Mouse (Mus musculus): ENCODE data around the gene Hspb9. TPM values are rescaled to one million over a fixed set of nuclear protein-coding genes. Genes with fewer than 3 reads are reported as not detected.
A peak's percentile ranks its signal among the peaks of the same experiment; 100 is the strongest.

Gene Hspb9
- total and polyA plus RNA-seq, 3 experiments, result 0.73 to 2.1 TPM; not detected in 1

DNA sequence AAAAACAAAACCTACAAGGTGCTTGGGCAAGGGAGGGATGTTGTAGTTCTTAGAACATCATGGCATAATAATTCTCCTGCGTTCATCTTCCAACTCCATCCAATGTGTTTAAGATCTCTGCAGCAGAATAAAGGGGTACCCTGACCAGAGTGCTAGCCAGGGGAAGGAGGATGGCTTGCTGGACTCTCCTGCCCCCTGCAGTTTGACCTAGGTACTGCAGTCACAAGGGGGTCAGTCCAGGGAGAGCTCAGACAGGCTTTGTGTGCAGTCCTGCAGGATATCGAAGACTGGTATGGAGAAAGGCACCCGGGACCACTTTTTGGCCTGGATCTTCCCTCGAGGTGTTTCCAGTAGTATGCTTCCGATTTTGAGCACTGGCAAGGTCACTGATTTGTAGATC lies 18.7 kb upstream of the Hspb9 start:
- H3K27ac ChIP-seq (ENCODE audit: control insufficient read depth, low read depth, low read length), result no peak overlapping the region
- no peaks in the 10 kb centered on the region for H3K9me3 ChIP-seq (replicated peaks; ENCODE audit: insufficient read depth, low read length)
- H3K4me3 ChIP-seq (ENCODE audit: control insufficient read depth in 1 of 2, insufficient read depth in 1 of 2, low read depth in 2 of 2, low read length in 2 of 2), result no peak overlapping the region
- no peaks in the 10 kb centered on the region for H3K36me3 ChIP-seq (ENCODE audit: control insufficient read depth in 1 of 2, insufficient read depth in 2 of 2, low read length in 2 of 2)
- no peak for TF ChIP-seq USF2 (IDR thresholded peaks at IDR 0.05; ENCODE audit: borderline replicate concordance in 1 of 2, insufficient read depth in 1 of 2, low read depth in 1 of 2, low read length in 2 of 2)
- TF ChIP-seq ELF1 (IDR thresholded peaks at IDR 0.05; ENCODE audit: low read depth, low read length), result no peak
- TF ChIP-seq GABPA (IDR thresholded peaks at IDR 0.05; ENCODE audit: low read depth, low read length), result no peak
- peak; percentile 96 for TF ChIP-seq ZC3H11A (IDR thresholded peaks at IDR 0.05; ENCODE audit: low read depth, low read length)
- no peak for TF ChIP-seq MXI1 (IDR thresholded peaks at IDR 0.05; ENCODE audit: low read depth, low read length)
- no peak for TF ChIP-seq POLR2AphosphoS5 (IDR thresholded peaks at IDR 0.05; ENCODE audit: borderline replicate concordance, low read depth, low read length)
- TF ChIP-seq MYC (IDR thresholded peaks at IDR 0.05; ENCODE audit: low read depth, low read length), result no peak
- peak; percentile 99 for TF ChIP-seq SMC3 (IDR thresholded peaks at IDR 0.05; ENCODE audit: low read depth, low read length)
- TF ChIP-seq RAD21 (IDR thresholded peaks at IDR 0.05; ENCODE audit: low read depth, low read length), result peak; percentile 97
- TF ChIP-seq CTCF (IDR thresholded peaks at IDR 0.05 in 2 of 3, conservative IDR thresholded peaks at IDR 0.05 in 1 of 3; ENCODE audit: control insufficient read depth in 1 of 3, insufficient read depth in 1 of 3, low read depth in 2 of 3, low read length in 3 of 3, poor library complexity in 1 of 3, severe bottlenecking in 1 of 3), result peak; percentile 98
- peaks cover 2 to 8% of the 10 kb centered on the region in 2 experiments; a peak in 2 of 4 replicates for H3K4me1 ChIP-seq (ENCODE audit: control insufficient read depth in 1 of 2, insufficient read depth in 2 of 2, low read length in 2 of 2)
- no peaks in the 10 kb centered on the region for H3K79me2 ChIP-seq (ENCODE audit: control insufficient read depth, insufficient read depth, low read length, poor library complexity)
- peak; percentile 80 for DNase-seq (ENCODE audit: low read depth, low spot score)
- no peaks in the 10 kb centered on the region for H3K27me3 ChIP-seq (ENCODE audit: control insufficient read depth in 1 of 2, insufficient read depth in 2 of 2, low read length in 2 of 2)
- no peak overlapping the region for H3K9ac ChIP-seq (ENCODE audit: control insufficient read depth, low read depth, low read length, poor library complexity, severe bottlenecking)

DNA sequence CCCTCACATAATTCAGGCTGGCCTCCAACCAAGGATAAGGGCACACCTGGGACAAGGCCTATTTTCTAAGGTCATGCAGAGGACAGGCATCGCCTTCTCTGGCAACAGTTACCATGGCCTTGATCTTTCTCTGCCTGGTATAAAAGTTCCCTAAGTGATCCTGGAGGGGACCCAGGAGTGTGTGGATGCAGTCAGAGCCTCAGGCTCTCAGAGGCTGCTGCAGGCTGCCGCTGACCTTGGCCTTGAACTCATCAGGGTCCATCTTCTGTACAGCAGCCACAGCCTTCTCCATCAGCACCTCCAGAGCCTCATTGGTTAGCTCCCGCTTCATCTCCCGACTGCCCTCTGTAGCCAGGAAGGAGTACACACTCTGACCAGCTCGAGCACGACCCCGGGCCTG lies 15.7 kb upstream of the Hspb9 start:
- Histone ChIP-seq H3K4me3 (ENCODE audit: control insufficient read depth in 1 of 2, insufficient read depth in 1 of 2, low read depth in 2 of 2, low read length in 2 of 2) (no peak overlapping the region), H3K36me3 (ENCODE audit: control insufficient read depth in 1 of 2, insufficient read depth in 2 of 2, low read length in 2 of 2) (peaks cover 0 to 5% of the 10 kb centered on the region in 2 experiments; a peak in 2 of 4 replicates), H3K79me2 (ENCODE audit: control insufficient read depth, insufficient read depth, low read length, poor library complexity) (no peaks in the 10 kb centered on the region), H3K27ac (ENCODE audit: control insufficient read depth, low read depth, low read length) (no peak overlapping the region), H3K27me3 (ENCODE audit: control insufficient read depth in 1 of 2, insufficient read depth in 2 of 2, low read length in 2 of 2) (no peaks in the 10 kb centered on the region), H3K9me3 (replicated peaks; ENCODE audit: insufficient read depth, low read length) (no peaks in the 10 kb centered on the region), H3K4me1 (ENCODE audit: control insufficient read depth in 1 of 2, insufficient read depth in 2 of 2, low read length in 2 of 2) (peaks cover 0 to 5% of the 10 kb centered on the region in 2 experiments; a peak in 3 of 4 replicates), H3K9ac (ENCODE audit: control insufficient read depth, low read depth, low read length, poor library complexity, severe bottlenecking) (no peak overlapping the region)
- no peak for TF ChIP-seq SMC3 (IDR thresholded peaks at IDR 0.05; ENCODE audit: low read depth, low read length)
- TF ChIP-seq USF1 (IDR thresholded peaks at IDR 0.05; ENCODE audit: low read depth, low read length), result no peak
- no peak for TF ChIP-seq ZMIZ1 (IDR thresholded peaks at IDR 0.05; ENCODE audit: low read depth, low read length)
- no peak for TF ChIP-seq EP300 (IDR thresholded peaks at IDR 0.05; ENCODE audit: low read depth in 1 of 2, low read length in 2 of 2)
- TF ChIP-seq CHD2 (IDR thresholded peaks at IDR 0.05; ENCODE audit: low read length), result no peak
- no peak for TF ChIP-seq MYC (IDR thresholded peaks at IDR 0.05; ENCODE audit: low read depth, low read length)
- no peak for TF ChIP-seq CTCF (IDR thresholded peaks at IDR 0.05 in 2 of 3, conservative IDR thresholded peaks at IDR 0.05 in 1 of 3; ENCODE audit: control insufficient read depth in 1 of 3, insufficient read depth in 1 of 3, low read depth in 2 of 3, low read length in 3 of 3, poor library complexity in 1 of 3, severe bottlenecking in 1 of 3)
- TF ChIP-seq MYB (IDR thresholded peaks at IDR 0.05; ENCODE audit: low read depth, low read length), result no peak
- DNase-seq (ENCODE audit: low read depth, low spot score), result no peak
